Mouse (Mus musculus) right cerebral cortex, postnatal 36 days (tissue): ENCODE results near the gene Dnal1.
A peak's percentile ranks its signal among the peaks of the same experiment; 100 is the strongest.

Experiments used
- DNase-seq, 2 experiments: peaks; one replicate each; pipeline ENCODE4 v3.0.0; 2022; ENCODE audit warnings: low spot score in 2 of 2, mixed read lengths in 1 of 2

Dnal1 gene

DNA sequence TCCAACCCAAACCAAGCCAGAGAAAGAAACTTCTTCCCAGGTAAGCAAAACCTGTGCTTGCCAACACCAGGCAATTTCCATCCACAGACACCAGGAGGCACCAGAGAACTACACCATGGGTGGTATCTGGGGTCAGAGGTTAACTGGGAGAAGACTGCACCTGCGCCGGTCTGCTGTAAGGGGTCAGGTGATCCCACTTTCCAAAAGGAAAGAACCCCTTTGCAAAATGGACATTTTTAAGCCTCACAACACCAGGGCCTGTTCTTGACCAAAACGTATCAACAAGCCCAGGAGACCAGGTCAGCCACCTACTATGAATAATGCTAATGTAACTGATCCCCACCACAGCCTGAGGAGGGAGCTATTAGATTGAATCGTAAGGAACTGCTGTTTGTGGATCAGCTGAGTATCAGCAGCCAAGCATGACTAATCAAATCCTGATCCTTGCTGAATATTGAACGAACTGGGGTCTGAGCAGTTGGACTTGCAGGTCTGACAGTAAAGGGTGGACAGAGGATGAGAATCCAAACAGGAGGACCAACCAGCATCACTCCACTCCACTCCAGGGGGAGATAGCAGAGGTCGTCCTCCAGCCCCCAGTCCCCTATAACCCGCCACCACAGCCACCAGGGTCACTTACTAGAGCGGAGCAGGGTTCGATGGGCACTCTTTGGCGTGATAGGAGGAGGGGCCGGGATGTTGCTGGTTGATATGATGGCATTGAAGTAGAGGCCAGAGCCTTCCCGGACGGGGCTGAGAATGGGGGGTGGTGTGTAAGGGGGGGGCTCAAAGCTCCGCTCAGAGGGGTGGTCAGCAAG is 47.7 kb downstream of the Dnal1 start:
- no peak for DNase-seq

DNA sequence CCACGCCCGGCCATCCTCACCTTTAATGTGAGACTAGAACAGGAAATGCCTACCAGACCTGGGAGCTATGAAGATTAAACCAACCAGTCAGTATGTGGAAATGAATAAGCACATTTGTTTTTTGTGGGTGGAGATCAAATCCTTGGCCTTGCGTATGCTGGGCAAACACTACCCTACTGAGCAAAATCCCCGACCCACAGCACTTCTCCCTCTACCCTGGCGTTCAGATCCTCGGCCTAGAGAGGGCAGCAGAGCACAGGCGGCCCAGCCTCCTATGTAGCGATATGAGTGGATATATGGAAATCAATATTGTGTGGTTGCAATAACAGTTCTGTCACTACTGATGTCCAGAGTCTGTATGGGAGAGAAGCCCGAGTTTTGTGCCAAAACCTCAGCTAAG is 49.0 kb downstream of the Dnal1 start:
- DNase-seq: no peak

DNA sequence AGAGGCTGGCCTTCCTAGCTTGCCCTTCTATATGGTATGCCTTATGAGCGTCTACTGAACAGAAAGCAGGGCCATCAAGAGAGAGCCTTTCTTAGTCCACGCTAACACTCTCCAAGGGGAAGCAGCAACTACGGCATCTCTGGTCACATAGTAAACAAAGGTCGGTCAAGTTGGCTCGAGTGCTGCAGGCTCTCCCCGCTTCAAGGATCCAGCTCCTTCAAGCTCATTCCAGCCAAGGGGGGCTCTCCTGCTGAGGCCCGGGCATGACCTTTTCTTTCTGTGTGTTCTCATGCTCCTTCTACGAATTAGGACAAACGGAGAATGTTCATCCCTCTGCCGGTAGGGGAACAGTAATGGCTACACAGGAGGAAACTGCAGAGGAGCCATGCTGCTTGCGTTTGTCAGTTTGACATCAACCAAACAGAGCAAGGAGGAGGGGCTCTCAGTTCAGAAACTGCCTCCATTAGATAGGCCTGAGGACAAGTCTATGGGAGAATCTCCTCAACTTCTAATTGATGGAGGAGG is 49.5 kb downstream of the Dnal1 start:
- no peak for DNase-seq

DNA sequence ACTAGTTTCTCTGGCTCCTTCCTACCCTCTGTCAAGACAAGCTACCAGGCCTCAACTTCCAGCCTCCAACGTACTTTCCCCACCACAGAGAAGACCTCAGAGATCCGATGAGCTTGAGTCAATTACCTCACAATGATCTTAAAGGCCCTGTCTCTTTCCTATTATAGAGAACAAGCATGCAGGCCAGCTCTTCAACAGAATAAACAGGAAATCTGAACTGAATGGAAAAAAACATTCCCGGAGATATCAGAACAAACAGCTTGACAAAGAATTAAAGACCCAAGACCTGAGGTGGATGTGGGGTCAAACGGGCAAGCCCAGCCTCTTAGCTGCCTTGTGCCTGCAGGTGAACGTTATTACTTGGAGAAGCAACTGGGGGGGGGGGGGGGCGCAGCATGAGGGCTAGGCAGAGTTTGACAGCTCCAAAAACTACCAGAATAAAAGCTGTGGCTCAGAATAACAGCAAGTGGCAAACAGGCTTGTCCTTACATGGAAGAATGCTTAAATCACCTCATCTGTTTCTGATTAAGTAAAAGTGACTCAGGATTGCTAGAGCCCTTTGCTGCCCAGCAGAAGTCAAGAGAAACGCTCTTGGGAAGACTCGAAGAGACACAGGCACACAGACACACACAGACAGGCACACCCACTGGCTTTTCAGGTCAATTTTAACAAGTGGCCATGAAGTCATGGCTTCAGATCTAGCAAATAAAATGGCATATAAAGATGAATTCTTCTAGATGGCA is 51.6 kb downstream of the Dnal1 start:
- no peak for DNase-seq

DNA sequence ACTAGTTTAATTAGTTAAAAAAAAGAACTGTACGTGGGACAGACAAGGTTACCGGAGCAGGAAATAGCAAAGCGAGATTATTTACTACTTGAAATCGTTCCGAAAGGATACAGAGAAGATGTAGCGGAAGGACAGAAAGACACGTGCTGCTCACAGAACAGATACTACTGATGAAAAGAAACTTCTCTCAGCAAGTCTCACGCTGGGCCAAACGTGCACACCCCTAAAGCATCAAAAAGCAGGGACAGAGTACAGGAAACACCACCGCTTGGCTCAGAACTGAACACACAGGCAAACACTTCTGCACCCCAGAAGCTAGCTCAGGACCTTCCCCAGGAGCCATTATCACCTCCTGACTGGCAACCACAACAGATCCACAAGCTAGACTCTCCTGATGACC is 56.4 kb downstream of the Dnal1 start:
- DNase-seq: no peak

DNA sequence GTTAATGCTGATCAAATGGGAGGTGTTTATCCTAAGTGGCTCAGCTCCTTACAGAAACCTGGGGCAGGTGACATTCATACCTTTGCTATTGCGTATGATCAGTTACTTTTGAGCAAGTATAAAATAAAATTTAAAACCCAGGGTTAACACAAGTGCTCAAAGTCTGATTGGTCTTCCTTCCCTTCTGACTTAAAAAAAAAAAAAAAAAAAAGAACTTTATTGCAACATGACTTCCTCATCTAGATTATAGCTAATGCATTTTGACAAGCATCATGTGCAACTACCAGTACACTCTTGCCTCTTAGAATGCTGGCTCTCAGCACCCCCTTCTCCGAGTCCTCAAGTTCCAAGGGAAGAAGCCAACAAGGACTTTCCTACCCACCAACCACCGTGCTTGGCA is 58.0 kb downstream of the Dnal1 start:
- no peak for DNase-seq

DNA sequence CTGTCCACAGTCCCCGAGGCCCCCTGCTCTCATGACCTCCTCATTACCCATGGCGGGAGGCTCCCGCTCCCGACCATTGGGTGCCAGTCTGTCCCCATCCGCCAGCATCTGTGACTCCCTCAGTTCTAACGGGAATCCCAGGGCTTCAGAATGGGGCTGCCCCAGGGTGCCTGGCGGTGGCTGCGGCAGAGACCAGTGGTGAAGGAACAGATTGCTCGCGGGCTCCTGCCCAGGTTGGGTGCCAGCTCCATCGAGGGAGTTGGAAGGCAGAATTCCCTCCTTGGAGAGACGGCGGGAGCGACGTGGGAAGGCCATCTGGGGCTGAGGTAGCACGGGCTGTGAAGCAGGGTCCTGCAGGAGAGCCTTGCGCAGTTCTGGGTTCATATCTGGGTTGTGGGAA is 58.7 kb downstream of the Dnal1 start:
- no peak for DNase-seq

DNA sequence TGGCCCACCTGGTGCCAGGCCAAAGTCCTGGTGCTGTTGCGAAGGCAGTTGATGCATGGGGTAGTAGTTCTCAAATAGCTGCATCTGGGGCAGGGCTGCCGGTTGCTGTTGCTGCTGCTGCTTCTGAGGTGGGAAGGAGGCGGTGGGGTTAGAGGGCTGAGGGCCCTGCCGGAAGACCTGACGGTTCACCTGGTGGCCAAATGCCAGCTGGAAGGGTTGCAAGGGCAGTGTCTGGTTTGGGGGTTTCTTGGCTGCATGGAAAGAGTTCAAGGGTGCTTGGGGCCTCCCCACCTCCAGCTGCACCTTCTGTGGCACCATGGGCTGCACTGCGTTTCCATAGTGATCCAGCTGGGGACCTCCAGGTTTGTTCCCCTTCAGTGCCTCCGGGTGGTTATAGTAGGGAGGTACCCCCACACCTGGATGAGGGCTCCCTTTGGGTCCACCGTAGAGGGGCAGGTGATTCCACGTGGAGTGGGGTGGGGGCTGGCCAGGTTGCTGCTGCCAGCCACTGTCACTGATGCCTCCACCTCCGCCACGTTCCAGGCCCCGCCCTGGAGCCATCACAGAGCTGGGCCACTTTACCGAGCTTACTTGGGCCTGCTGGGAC is 59.2 kb downstream of the Dnal1 start:
- no peak for DNase-seq

DNA sequence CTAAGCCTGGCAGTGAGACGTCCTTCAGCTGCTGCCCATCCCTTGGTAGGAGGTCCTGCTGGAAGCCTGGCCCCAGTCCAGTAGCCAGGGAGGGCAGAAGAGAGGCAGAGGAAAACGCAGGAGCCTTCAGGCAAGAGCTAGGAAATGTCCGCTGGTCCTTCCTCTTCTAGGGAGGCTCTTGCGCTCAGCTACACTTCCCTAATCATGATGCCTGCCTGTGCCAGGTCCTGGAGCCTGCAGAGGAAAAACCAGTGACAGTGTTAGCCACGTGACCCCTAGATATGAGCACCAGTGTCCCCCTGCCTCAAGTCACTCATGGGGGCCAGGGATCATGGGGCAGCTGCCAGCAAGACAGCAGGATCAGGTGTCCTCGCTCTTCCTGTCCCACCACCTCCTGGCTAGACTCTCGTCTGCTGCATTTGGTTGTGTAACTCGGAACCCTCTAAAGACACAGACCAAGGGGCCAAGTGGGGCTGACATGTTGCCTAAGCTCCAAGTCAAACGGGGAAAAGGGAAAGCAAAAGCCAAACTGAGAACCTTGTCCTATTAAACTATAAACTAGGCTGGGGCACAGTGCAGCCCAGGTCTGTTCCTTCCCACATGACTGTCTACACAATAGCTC is 60.1 kb downstream of the Dnal1 start:
- no peak for DNase-seq

DNA sequence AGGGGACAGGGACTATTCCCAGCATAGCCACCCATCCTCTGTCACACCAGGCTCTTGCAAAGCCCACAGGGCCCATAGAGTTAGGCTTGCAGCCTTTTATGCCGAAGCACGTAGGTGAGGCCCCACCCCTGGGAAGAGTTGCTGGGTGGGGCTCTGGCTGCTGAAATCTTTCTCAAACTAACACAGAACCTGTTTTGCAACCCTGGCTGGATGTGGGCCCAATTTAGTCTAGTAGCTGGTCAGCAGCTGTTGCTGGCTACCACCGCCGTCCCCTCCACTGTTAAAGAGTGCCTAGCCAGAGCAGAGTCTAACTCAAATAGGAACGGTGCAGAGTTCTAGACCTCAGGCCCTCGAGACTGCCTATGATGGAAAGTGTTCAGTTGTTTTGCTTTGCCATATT is 60.7 kb downstream of the Dnal1 start:
- DNase-seq: no peak

DNA sequence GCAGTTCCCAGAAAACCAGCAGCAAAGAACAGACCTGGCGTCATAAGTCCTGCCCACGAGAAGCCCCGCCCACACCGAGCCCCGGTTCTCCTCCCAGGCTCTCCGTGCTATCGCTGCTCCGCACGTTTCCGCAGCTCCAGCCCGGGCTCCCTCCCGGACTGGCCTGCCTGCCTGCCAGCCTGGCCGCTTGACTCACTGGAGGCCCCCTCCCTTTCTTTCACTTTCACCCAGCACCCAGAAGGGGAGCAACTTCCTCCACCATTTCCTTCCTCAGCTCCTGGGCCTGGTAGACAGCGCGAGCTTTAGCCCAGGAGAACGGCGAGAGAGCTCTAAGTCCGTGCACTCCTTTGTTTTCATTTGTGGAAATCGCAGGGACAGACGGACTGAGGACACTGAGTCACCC is 61.5 kb downstream of the Dnal1 start:
- peak; percentile 79 to 86 for DNase-seq

DNA sequence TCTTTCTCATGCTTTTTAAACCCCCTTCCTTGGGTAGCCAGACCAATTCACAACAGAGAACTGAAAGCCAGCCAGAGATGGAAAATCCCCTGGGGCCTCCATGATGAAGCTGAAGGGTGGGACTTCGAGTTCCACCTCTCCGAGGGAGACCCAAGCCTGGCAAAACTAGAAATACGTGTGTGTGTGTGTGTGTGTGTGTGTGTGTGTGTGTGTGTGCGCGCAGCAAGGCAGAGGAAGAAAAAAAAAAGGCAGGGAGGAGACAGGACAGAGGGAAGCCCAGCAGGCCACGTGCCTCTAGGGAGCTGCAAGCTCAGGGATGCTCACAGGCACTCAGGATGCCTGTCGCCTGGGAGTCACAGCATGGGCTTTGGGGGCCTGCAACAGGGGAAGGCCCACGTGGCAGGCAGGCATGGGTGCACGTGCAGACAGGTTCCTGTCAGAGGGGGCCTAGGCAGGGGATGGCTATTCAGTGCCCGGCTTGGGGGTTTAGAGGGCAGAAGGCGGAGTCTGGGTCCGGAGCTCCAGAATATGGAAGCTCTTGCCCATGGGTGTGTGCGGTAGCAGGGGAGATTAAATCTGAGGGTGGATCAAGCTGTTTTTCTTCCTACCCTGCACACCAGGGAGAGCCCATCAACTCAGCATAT is 62.1 kb downstream of the Dnal1 start:
- no peak for DNase-seq

DNA sequence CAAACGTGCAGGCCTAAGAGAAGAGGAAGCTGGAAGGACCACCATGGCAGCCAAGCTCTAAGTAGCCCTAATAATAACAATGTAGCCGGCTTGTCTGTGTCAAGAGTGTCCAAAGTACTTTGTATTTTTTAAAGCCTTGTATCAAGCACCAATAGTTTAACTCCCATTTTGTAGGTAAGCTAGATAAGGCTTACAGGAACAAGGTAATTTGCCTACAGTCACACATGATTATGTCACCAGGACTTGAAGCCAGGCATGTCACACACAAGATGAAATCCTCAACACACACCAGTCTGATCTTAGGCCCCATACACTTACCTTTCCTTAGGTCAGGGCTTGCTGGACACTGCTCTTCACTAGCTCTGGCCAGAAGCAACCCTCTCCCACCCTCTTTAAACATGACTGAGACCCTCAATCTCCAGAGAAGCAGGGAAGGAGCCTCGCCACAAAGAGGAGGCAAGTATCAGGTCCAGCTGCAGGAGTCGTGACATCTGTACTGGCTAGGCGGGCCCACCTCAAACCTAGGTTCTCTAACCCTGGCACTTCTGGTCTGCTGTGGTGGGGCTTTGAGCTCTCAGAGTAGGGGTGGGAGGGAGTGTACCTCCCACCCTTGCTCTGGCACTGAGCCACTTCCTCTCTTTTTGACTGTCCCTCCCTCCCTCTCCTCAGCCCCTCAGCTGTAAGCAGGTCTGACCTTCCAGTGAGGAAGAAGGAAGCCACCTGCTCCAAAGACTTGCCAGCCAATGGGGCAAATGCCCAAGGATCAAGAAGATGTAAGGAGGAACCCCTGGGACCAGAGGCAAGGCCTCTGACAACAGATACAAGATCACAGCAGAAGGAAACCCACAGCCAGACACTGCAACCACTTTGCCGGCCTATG is 63.0 kb downstream of the Dnal1 start:
- DNase-seq: no peak

DNA sequence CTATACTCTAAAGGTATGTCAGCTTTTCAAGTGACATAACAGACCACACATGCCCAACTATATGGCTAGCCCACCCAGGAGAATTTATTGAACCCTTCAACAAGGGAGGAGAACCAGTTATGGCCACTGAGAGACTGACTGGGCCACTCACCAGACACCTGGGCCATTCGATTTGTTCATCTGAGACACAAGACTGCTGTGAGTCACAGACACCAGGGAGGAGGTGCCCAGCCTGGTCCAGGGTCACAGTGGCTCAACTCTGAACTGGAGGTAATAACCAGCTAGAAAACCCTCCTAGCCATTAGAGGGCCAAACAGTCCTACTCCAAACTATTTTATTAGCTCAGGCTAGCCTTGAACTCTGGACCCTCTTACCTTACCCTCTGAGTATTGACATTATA is 63.9 kb downstream of the Dnal1 start:
- no peak for DNase-seq

DNA sequence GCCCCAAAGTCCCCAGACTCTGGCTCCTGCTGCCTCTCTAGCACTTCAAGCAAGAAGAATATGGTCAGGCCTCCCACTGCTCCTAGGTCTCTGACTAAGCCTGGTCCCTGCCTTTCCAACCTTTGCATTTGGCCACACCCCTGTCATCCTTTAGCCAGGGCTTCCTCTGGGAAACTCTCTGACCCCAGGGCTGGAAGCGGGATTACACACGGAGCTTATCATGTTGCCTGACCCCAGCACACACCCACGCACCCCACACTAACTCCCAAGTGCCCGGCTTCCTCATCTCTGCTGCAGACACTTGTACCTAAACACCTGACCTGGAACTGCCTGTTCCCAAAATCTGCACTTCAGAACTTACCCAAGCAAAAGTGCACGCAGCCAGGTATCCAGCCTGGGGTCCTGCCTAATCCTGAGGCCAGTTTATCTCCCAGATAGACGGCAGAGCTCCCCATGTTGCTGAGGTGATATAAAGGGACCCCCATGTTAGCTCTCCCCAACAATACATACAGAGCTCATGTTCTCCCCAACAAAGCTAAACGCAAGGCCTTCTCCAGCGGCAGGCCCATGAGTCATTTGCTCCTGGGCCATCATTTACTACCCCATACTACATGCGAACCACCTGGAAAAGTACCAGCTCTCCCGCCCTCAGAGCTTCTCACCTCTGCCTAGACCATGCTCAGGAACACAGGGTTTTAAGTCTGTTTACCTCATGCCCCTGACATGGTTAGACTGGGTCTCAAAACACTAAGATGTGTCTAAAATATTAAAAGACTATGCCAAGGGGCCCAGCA is 64.7 kb downstream of the Dnal1 start:
- DNase-seq: no peak

DNA sequence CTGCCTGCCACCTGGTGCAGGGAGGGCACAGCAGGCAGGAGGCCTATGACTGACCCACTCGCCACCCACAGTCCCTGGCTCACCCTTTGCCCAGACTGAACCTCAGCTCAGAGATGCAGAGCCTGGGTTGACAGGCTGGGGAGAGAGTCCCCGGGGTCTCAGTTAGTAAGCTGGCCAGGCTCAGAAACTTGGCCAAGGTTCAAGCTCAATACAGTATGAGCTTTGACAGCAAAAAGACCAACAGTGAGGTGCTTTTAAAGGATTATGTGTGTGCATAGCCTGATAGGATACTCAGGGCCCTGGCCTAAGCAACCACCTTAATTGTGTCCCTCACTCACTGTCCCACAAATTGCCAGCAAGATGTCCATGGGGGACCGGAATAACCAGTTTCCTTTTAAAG is 65.9 kb downstream of the Dnal1 start:
- DNase-seq: no peak

DNA sequence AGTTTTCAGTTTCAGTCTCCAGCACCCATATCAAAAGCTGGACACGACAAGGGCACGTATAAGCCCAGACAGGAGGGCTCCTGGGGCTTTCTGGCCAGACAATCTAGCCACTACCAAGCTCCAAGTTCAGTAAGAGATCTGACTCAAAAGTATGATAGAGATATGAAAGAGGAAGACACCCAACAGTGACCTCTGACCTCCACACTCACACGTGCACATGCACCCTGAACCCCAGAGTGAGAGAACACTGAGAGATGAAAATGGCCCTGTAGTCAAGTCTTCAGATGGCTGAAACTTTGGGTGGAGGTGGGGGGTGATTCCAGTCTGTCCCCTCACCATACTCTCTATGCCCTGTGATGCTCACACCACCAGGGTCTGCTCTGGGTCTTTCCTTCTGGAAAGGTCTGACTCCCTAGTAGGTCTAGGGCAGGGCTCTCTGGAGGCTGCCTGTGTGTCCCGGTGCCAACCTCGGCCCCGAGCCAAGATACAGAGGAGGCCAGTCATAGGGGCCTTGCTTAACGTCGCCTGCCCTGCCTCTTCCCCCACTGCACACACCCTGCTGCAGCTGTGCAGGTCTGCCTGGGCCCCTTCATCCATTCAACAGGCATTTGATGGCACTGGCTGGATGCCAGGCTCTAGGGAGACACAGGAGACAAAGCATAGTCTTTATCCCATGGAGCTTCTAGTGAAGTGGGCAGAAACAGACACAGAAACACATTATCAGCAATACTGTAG is 66.7 kb downstream of the Dnal1 start:
- no peak for DNase-seq

DNA sequence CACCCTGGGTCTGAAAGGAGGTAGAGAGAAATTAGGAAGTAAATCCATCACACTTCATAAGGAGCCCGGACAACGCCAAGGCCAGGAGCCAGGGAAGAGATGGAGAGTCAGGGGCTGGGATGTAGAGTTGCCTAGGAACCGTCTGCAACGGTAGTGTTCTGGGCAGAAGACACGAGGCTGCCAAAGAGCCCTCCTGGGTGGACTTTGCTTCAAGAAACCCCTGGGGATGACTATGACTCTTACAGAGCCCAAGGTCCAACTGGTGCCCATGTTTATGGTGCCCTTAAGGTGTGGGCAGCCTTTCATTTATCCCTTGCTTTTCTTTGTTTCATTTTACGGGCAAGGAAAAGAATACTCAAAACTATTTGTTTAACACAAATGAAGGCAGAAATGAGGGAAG is 67.8 kb downstream of the Dnal1 start:
- DNase-seq: no peak

DNA sequence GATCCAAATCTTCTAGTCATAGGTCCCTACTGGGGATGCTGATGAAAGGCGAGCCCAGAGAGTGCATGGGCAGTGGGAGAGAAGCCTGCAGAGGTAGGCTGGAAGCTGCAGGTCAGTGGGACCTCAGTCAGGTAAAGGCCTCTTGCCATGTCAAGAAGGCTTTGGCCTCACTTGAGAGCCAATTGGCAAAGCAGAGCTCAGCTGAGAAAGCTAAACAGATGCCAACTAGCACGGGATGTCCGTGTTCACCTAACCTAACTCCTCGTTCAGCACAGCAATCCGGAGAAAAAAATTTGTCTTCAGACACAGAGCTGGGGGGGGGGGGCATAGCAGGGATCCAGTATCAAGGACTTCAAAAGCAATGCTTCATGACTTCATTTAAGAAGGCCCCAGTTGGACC is 70.8 kb downstream of the Dnal1 start:
- no peak for DNase-seq
